Mouse (Mus musculus) left cerebral cortex, postnatal 25 days (tissue): Measurements from ENCODE around the gene Rps15a. TPM values are rescaled to one million over a fixed set of nuclear protein-coding genes. Genes with fewer than 3 reads are reported as not detected.
A peak's percentile ranks its signal among the peaks of the same experiment; 100 is the strongest.

Source experiments
- DNase-seq, 2 experiments: peaks; one replicate each; pipeline ENCODE4 v3.0.0; 2022; ENCODE audit warnings: low spot score in 2 of 2, mixed read lengths in 1 of 2
- intact Hi-C: fragments of 180-260 bp; cut with DNase I; formaldehyde crosslinking; loops from one replicate; pipeline ENCODE4 v1.15.1; 2025
- total RNA-seq, 2 experiments: library from RNA; stranded (reverse); gene quantifications; 2 replicates each; pipeline ENCODE4 v1.2.3; 2021

The Rps15a gene
- 100 to 1,000 TPM; 339 to 353 TPM for total RNA-seq

DNA sequence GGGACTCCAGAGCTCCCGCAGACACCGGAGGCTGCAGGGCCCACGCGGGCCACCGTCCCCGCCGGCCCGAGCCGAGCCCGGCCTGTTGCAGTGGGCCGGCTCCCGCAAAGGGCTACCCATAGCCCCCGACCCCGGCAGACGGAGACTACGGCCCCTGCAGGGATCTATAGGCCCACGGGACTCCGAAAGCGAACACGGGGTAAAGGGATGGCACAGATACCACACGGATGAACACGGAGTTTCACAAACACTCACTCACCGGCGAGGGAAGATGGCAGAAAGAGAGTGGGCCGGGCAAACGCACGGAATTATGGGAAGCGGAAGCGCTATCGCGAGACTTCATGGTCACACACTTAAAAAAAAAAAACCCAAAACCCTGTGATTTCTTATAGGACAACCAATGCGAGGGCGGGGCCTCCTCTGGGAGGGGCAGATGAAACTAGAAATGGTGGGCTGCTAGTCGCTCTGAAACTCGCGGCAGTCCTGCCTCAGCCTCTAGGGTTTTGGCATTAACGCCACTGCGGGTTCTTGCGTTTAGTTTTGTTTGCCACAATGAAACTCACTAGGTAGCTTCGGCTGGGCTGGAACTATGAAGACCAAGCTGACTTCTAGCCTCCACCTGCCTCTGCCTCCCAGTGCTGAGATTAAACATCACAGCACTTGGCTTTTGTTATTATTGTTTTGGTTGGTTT, at the start of gene Rps15a:
Gene Rps15a, minus strand, starts transcription at position 312 of the 692 bp plus-strand sequence.
- DNase-seq = peak; percentile 94 to 96
- intact Hi-C loops = no loop called here

GRCm38 (mm10) chr7:118163006-118163405, 47.0 kb upstream of the Rps15a start:
- intact Hi-C loops = no loop called here

GRCm38 (mm10) chr7:118160121-118160520, 44.1 kb upstream of the Rps15a start:
- intact Hi-C loops = no loop called here

More at GRCm38 (mm10) chr7:118163006-118163405, 47.0 kb upstream of the Rps15a start:
- DNase-seq = no peak

DNA sequence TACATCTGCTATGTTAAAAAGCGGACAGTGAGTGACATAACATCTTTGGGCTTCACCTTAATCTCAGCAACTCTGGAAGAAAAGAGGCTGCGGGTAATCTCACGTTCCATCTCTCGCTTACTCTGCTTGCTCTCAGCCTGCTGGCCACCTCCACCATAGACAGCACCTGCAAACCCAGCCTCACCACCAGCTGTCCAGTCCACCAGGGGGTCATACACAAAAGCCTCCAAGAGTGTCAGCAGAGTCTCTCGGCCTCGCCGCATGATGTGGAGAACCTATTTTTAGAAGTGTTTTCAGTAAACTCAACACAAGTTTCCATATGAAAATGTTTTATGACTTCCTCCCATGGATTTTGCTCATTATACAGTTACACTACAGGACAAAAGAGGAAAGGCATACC, 40.5 kb upstream of the Rps15a start:
- intact Hi-C loops = no loop called here

More at GRCm38 (mm10) chr7:118160121-118160520, 44.1 kb upstream of the Rps15a start:
- peak; percentile 55 to 94 for DNase-seq

GRCm38 (mm10) chr7:118154150-118154549, 38.2 kb upstream of the Rps15a start:
- DNase-seq = peak in 1 of 2 experiments; percentile 62
- intact Hi-C loops = no loop called here

More for the DNA sequence above, 40.5 kb upstream of the Rps15a start:
- DNase-seq = no peak

GRCm38 (mm10) chr7:118143602-118144001, 27.6 kb upstream of the Rps15a start:
- DNase-seq = no peak
- intact Hi-C loops = no loop called here

- intact Hi-C loops = no loop called here
- DNase-seq = no peak
Observed at GRCm38 (mm10) chr7:118143123-118143522, 27.1 kb upstream of the Rps15a start.

DNA sequence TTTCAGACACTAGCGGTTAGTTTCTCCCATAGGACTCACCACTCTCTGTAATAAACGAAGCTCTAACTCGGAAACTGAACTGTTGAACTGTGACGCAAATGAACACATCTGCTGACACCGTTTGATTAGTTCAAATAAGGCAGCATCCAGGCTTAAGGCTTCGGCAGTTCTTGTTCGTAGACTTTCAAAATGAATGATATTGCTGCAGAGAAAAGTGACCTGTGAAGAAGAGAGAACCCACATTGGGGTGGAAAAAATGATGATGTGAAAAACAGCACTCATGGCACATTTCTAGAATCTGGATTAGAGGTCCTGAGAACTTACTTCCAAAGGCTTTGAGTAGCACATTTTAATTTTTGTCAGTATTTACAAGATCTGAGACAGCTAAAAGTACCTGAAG, 25.3 kb upstream of the Rps15a start:
- DNase-seq = no peak

DNA sequence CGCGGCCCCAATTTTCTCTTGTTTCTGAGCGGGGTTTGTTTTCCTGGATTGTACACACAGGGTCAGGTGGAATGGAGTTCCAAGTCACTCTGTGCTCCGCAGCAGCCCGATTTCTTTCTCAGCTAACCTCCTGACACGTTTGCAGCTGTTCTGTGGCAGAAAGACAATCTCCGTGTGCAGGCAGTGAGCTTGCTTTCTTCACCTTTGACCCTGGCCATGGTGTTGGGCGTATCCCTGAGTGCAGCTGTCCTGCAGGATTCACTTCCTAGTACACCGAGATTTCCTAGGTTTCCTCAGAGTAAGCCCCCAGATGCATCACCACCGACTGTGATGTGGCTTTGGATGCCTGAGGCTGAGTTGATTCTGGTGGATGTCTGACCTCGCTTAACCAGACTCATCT, 19.1 kb upstream of the Rps15a start:
- intact Hi-C loops = no loop called here

More for the DNA sequence above, 25.3 kb upstream of the Rps15a start:
- intact Hi-C loops = no loop called here

GRCm38 (mm10) chr7:118129430-118130041, 13.5 kb upstream of the Rps15a start, which contains the start of gene Arl6ip1:
Arl6ip1 (minus strand) TSS chr7:118129662.
- intact Hi-C loops = loop anchor here (5.0 kb wide), 2 partner anchors 113 to 168 kb away; partner anchors contain the start of gene Smg1
- DNase-seq = peak; percentile 95 to 99

More for the DNA sequence above, 19.1 kb upstream of the Rps15a start:
- DNase-seq = no peak

GRCm38 (mm10) chr7:118128925-118129429, 13.0 kb upstream of the Rps15a start:
- DNase-seq = peak in 1 of 2 experiments; percentile 40
- intact Hi-C loops = loop anchor here (5.0 kb wide), 2 partner anchors 113 to 168 kb away; partner anchors contain the start of gene Smg1

DNA sequence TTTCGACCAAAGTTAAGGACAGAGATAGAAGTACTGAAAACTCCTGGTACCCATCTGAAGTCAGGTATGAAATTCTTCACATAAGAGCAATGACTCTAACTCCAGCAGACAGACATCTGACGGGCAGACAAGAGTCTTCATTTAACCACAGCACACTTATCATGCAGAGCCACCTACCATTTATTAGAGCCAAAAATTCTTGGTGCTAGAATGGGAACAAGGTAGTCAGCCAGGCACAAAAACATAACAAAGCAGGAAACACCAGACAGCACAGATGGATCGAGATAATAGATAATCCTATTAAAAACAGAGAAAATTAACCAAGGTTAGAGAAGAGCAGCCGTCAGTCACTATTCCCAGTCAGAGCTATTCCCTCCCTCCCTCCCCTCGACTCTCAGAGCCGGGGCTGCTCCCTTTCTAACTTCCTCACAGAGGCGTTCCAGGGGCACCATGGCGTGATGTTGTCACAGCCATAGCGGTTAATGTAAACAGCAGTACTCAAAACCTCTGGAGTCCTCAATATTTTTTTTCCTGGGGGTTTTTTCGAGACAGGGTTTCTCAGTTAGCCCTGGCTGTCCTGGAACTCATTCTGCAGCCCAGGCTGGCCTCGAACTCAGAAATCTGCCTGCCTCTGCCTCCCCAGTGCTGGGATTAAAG, 10.4 kb upstream of the Rps15a start:
- DNase-seq = no peak
- intact Hi-C loops = loop anchor here (5.0 kb wide), 2 partner anchors 116 to 171 kb away; partner anchors contain the start of gene Smg1

DNA sequence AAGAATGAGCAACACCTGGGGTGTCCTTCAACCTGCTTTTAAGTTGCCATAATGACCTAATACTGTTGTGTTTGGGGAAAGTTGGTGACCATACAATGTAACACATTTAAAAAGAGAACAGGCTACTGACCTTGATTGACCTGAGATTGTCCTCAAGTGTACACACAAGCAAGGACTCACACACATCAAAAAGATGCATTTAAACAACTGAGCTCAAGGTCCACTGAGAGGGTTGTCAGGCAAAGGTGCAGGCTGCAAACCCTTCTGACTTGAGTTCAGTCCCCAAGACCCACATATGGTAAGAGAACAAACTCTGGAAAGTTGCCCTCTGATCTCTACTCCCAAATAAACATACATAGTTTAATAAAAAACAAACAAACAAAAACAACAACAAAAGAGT, 9.7 kb upstream of the Rps15a start:
- DNase-seq = no peak
- intact Hi-C loops = loop anchor here (5.0 kb wide), 2 partner anchors 117 to 172 kb away; partner anchors contain the start of gene Smg1

DNA sequence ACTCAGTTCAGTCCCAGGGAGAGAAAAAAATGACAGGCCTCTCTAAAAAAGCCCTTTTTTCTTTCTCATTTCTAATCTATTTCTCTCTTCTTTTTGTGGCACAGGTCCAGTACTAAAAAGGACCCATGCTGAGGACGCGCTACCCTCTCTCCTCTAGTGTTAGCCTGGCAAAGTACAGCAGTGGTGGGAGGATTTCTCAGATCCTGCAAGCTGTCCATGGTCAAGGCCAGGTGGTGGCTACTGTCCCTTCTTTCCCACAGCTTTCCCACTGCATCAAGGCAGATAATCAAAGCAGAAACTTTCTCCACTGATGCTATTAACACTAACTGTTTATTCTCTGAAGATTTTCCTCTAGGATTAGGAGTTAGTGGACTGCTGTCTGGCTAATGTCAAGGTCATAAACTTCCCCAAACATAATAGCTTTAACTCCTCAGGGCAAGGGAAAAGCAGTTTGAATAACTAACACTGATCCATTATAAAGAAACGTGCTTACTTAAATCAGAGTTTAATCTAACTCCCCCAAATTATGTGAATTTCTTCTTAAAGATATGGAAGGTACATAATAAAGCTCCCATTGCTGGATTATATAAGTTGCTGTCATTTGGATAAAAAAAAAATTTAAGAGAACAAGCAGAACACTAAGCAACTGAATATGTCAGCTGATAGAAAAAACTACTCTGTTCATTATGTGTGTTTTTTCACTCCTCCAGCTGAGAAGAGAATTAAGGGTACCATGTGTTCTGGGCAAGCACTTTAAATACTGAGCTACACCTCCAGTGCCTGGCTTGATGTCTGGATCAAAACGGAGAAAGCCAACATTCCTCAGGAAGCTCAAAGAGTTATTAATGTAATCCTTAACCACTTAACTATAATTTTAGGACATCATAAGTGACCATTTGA, 7.8 kb upstream of the Rps15a start:
- DNase-seq = peak in 1 of 2 experiments; percentile 66
- intact Hi-C loops = no loop called here

GRCm38 (mm10) chr7:118122235-118122634, 6.2 kb upstream of the Rps15a start:
- DNase-seq = no peak
- intact Hi-C loops = no loop called here

- DNase-seq = no peak
- intact Hi-C loops = no loop called here
Observed at GRCm38 (mm10) chr7:118120654-118121053, 4.7 kb upstream of the Rps15a start.

DNA sequence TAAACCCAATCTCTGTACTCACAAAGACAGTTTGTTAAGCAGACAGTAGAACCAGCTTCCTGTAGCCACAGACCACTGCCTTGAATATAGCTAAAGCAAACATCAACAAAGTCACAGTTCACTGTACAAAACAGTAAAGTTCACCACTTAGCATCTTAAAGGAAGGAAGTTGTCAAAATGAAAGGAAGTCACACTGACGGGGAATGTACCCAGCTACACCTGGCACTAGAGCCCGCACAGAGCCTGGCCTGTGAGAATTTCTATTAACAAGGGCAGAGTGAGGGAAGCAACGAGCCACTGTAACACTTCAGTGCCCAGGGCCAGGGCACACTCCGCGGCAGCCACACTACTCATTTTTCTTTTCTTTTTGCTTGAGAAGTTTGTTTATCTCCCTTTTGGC, 4.0 kb upstream of the Rps15a start:
- intact Hi-C loops = no loop called here
- no peak for DNase-seq

- intact Hi-C loops = no loop called here
- DNase-seq = no peak
Observed at GRCm38 (mm10) chr7:118119142-118119541, 3.2 kb upstream of the Rps15a start.

DNA sequence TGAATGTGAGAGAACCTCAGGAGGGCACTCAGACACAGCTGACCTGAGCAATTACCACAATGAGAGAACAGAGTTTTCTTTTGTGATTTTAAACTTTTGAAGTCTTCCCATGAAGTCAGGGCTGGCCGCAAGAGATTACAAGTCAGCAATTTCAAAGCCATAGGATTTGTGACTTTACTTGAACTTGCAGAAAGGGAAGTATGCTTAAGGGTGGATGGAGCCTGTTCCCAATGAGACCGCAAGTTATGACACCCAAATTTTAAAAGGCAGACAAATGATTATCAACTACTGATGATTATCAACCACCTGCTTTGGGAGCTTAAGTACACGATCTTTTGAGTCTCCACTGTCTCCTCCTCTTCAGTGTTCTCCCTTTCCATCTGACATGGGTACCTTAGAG, 2.4 kb upstream of the Rps15a start:
- no peak for DNase-seq
- intact Hi-C loops = no loop called here
